Mouse (Mus musculus) ES-E14 (cell line): Measurements from ENCODE around the gene Nkain4.

Experiments
- CHD2 ChIP-seq: IDR thresholded peaks from 2 replicates; pipeline ENCODE4 v1.6.1; 2014; ENCODE audit warnings: mild to moderate bottlenecking, low read depth, low read length, inconsistent platforms
- MAFK ChIP-seq: IDR thresholded peaks from 2 replicates; pipeline ENCODE4 v1.6.1; 2014; ENCODE audit warnings: mild to moderate bottlenecking, low read depth, low read length, inconsistent platforms; ENCODE audit not compliant: insufficient read depth
- ZC3H11A ChIP-seq: IDR thresholded peaks from 2 replicates; pipeline ENCODE4 v1.6.1; 2012; ENCODE audit warnings: low read depth, mild to moderate bottlenecking, inconsistent platforms, low read length, borderline replicate concordance
- ZNF384 ChIP-seq: IDR thresholded peaks from 2 replicates; pipeline ENCODE4 v1.6.1; 2012; ENCODE audit warnings: low read depth, low read length, inconsistent platforms

- TF ChIP-seq ZNF384 (no peak), MAFK (no peak), CHD2 (0 out of 2 replicates have a peak, but pooled peaks have one; percentile 19), ZC3H11A (no peak)
These were observed at the start of gene Nkain4 for GRCm38 (mm10) chr2:180954061-180955047.
